8 mouse cellular contexts compared by ENCODE assay signal in the genomic region with DNA sequence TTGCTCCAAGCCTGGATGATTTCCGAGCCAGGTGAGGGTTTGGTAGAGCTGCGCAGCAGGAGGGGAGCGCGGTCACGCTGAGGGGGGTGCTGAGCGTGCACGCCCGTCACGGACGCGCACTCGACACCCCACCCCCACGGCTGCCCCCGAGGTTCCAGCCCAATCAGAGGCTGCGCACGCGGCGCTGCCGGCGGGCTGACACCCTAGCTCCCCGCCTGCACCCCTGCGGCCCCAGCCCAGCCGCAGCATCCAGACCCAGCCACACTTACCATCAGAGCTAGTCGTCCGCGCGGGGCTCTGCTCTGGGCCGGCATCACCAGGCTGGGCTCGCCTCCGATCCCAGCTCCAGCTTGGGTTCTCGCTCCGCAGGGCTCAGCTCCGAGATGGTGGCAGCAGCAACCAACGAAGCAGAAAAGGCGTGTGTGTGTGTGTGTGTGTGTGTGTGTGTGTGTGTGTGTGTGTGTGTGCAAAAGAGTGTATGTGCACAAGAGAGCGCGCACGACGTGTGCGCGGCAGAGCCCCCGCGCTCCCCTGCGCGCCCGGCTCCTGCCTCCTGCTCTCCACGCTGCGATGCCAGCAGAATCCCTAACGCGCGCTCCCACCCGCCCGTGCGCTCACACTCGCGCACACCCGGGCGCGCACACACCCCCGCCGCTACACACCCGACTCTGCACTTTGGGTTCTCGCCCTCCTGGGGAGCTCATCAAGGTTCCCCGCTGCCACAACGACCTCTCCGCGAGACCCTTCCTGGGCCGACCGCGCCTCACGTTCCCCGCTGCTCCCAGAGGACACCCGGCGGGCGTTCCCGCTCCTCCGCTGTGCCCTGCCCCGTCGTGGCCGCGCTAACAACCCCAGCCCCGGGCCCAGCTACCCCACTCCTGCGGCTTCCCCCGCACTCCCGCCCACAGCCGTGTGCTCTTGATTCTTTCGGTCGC. TPM values are rescaled to one million over a fixed set of nuclear protein-coding genes. Genes with fewer than 3 reads are reported as not detected.
A peak's percentile ranks its signal among the peaks of the same experiment; 100 is the strongest.
DNase-seq lines count a peak whose midpoint lies in the region; ATAC-seq and TF ChIP-seq lines count a peak whose summit lies in the region.

TSS of gene Lingo1 (minus strand) at position 748 of the 935 bp plus-strand sequence.

- H3K36me3 ChIP-seq in lung, embryonic 15.5 days = no peaks in the 10 kb centered on the region
- H3K36me3 ChIP-seq in heart, postnatal 0 days (replicated peaks; ENCODE audit: control insufficient read depth, insufficient read depth, low read length) = no peaks in the 10 kb centered on the region

- no peak for DNase-seq in lung, postnatal 14 days
- peak; percentile 66 to 70 for DNase-seq in cerebellum, postnatal 36 days
- no peak for DNase-seq in heart, postnatal 0 days (ENCODE audit: low spot score)
- DNase-seq in left cerebral cortex, postnatal 4 days = peak; percentile 47
- peak; percentile 60 for DNase-seq in retina, postnatal 1 day
- DNase-seq in urinary bladder, postnatal 14 days (ENCODE audit: low spot score) = no peak
- DNase-seq in urinary bladder, postnatal 36 days (ENCODE audit: low spot score in 2 of 2) = no peak

- no peak for TF ChIP-seq CTCF in heart, postnatal 0 days (IDR thresholded peaks at IDR 0.05; ENCODE audit: low read depth)

- no peak for TF ChIP-seq EP300 in heart, postnatal 0 days (IDR thresholded peaks at IDR 0.05; ENCODE audit: low read depth)

- peak within 1 kb of the TSS; percentile 91 for H3K4me2 ChIP-seq in lung, embryonic 15.5 days
- peak within 1 kb of the TSS; percentile 70 for H3K4me2 ChIP-seq in heart, postnatal 0 days (ENCODE audit: low read depth, low read length)

- H3K4me1 ChIP-seq in lung, embryonic 15.5 days = peaks cover 19% of the 10 kb centered on the region
- peaks cover 4% of the 10 kb centered on the region; the same call in 1 of the 2 replicates for H3K4me1 ChIP-seq in heart, postnatal 0 days (ENCODE audit: control insufficient read depth, insufficient read depth)

- H3K9me3 ChIP-seq in lung, embryonic 15.5 days = no peaks in the 10 kb centered on the region
- no peaks in the 10 kb centered on the region for H3K9me3 ChIP-seq in heart, postnatal 0 days (replicated peaks; ENCODE audit: control insufficient read depth, low read length)

- ATAC-seq in lung, embryonic 15.5 days (ENCODE audit: borderline replicate concordance, extremely low read depth, low FRiP score, low TSS enrichment) = 0 out of 2 replicates have a peak, but pooled peaks have one; percentile 32
- ATAC-seq in heart, postnatal 0 days (ENCODE audit: insufficient read depth, low read depth) = 0 out of 2 replicates have a peak, but pooled peaks have one; percentile 10

- no peak within 1 kb of the TSS for H3K9ac ChIP-seq in lung, embryonic 15.5 days
- no peak within 1 kb of the TSS for H3K9ac ChIP-seq in heart, postnatal 0 days (replicated peaks; ENCODE audit: low read depth, low read length)

- WGBS in lung, embryonic 15.5 days = under 1% methylated on average over 76 of the region's 88 CpGs
- under 1% methylated on average over 80 of the region's 88 CpGs for WGBS in heart, postnatal 0 days

- H3K27ac ChIP-seq in lung, embryonic 15.5 days = no peak within 1 kb of the TSS
- H3K27ac ChIP-seq in heart, postnatal 0 days (ENCODE audit: low read depth) = no peak within 1 kb of the TSS

- H3K4me3 ChIP-seq in lung, embryonic 15.5 days = peak within 1 kb of the TSS; percentile 43
- peak within 1 kb of the TSS; percentile 47 for H3K4me3 ChIP-seq in heart, postnatal 0 days (ENCODE audit: low read depth, low read length)

- intact Hi-C loops in left cerebral cortex, postnatal 4 days (cut with DNase I) = loop anchor here (1.0 kb wide), 1 partner anchor 161 kb away; no protein-coding TSS in a partner anchor

- H3K27me3 ChIP-seq in lung, embryonic 15.5 days = peaks cover 70% of the 10 kb centered on the region
- H3K27me3 ChIP-seq in heart, postnatal 0 days (ENCODE audit: control insufficient read depth, insufficient read depth, low read length) = peaks cover 86% of the 10 kb centered on the region

RNA-seq across cellular contexts. Expression of gene Lingo1, which starts in this region (rescaled TPM):
- 4.1 and 4.3 TPM in 2 replicates for polyA plus RNA-seq in lung, embryonic 15.5 days (2015; fragmentation: Nextera tagmentation; extraction: Ambion mirVana)
- 0.93 and 2.4 TPM in 2 replicates for total RNA-seq in heart, postnatal 0 days (2014; rRNA removed; ENCODE audit: low replicate concordance)
- 0.66 and 1.1 TPM in 2 replicates for polyA plus RNA-seq in heart, postnatal 0 days (2015; fragmentation: Nextera tagmentation; extraction: Ambion mirVana)
- total RNA-seq in left cerebral cortex, postnatal 4 days (2021) = 100 to 1,000 TPM; 224 to 247 TPM

Comparison
In these comparisons a context has a peak if more than half of its experiments do, and no peak if none do; other contexts are left out.
1. RNA of gene Lingo1 (total RNA-seq): 224 to 247 TPM in left cerebral cortex, postnatal 4 days; 0.93 to 2.4 TPM in heart, postnatal 0 days; every median in the first group is over 10 times any median in the second.
2. DNase-seq: peak in cerebellum, postnatal 36 days (2 of 2), left cerebral cortex, postnatal 4 days (single experiment) and retina, postnatal 1 day (single experiment); none in lung, postnatal 14 days (single experiment), heart, postnatal 0 days (single experiment), urinary bladder, postnatal 14 days (single experiment) and urinary bladder, postnatal 36 days (0 of 2).